Mouse (Mus musculus) heart, embryonic 10.5 days (tissue): ENCODE results near the gene Trim54. TPM values are rescaled to one million over a fixed set of nuclear protein-coding genes. Genes with fewer than 3 reads are reported as not detected.

Experiments
- DNase-seq: peaks from one replicate; pipeline ENCODE4 v3.0.0-alpha.2; 2017; ENCODE audit warnings: low spot score
- H3K27ac ChIP-seq: fragments of 300-500 bp; sonication (generic); 2 replicates; pipeline ENCODE4 v1.5.1; 2016; ENCODE audit warnings: mild to moderate bottlenecking
- H3K27me3 ChIP-seq: fragments of 300-500 bp; sonication (generic); 2 replicates; pipeline ENCODE4 v1.6.1; 2016; ENCODE audit warnings: mild to moderate bottlenecking; ENCODE audit not compliant: poor library complexity, insufficient read depth, severe bottlenecking
- H3K36me3 ChIP-seq: fragments of 300-500 bp; sonication (generic); 2 replicates; pipeline ENCODE4 v1.6.1; 2016; ENCODE audit warnings: mild to moderate bottlenecking, moderate library complexity
- H3K4me1 ChIP-seq: fragments of 300-500 bp; sonication (generic); 2 replicates; pipeline ENCODE4 v1.6.1; 2016; ENCODE audit warnings: mild to moderate bottlenecking
- H3K4me3 ChIP-seq: fragments of 300-500 bp; sonication (generic); 2 replicates; pipeline ENCODE4 v1.5.1; 2016; ENCODE audit warnings: mild to moderate bottlenecking, moderate library complexity
- H3K9me3 ChIP-seq: fragments of 300-500 bp; sonication (generic); 2 replicates; pipeline ENCODE4 v1.6.1; 2016; ENCODE audit warnings: mild to moderate bottlenecking, moderate library complexity
- WGBS: fragments of 180-500 bp; shearing (Covaris S2); methylation state at CpG from one replicate; pipeline ENCODE4 v1.1.7; 2016; 5-methylcytosine and 5-hydroxymethylcytosine counted together
- polyA plus RNA-seq: library from polyadenylated mRNA; unstranded; fragments of >200 nt; fragmentation: Nextera tagmentation; extraction: Ambion mirVana; gene quantifications from 2 replicates; pipeline ENCODE4 v1.2.1, GENCODE M21; 2016

Trim54 gene
- polyA plus RNA-seq: 17.0 and 23.8 TPM in 2 replicates

DNA sequence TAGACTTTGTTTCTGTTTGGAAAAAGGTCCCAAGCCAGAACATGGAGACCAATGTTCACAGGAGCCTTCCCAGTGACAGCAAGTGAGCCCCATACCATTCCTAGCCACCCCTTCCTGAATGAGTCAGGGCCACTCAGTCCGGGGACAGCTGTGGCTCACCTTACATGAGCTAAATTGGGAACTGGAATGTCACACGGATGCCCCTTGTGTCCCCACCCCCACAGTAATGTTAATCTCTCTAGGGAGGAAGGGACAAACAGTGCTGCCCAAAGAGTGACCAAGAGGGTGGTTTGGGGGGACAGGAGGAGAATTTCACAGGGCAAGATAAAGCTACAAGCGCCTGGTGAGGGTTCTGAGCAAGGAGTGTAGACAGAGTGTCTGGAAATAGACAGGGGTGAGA lies at the start of gene Trim54:
TSS of gene Trim54 (plus strand) at position 359 of the 400 bp plus-strand sequence.
- peaks cover 10% of the 10 kb centered on the region for H3K4me1 ChIP-seq
- peak within 1 kb of the TSS; percentile 57 for H3K4me3 ChIP-seq
- DNase-seq: no peak
- H3K9me3 ChIP-seq: no peaks in the 10 kb centered on the region
- WGBS: 18% methylated on average over 3 of the region's 3 CpGs
- no peaks in the 10 kb centered on the region for H3K27me3 ChIP-seq
- peak within 1 kb of the TSS; percentile 86 for H3K27ac ChIP-seq
- no peaks in the 10 kb centered on the region for H3K36me3 ChIP-seq

DNA sequence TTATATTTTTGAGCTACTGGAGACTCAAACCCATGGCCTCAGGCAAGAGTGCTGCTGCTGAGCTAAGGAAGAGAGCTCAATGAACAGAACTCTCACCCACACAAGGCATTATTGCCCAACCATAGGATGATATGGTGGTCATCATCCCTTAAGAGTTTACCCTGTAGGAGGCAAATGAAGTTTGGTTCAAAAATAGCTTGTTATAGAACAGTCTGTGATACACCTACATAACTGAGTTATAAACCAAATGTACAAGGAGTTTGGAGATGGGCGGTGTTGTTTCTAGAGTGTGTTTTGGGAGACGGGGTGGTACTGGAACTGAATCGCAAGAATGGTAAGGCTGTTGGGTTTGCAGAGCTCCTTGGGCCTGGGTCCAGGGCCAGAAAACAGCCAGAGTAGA lies 46.7 kb upstream of the Trim54 start:
- 96% methylated on average over 3 of the region's 3 CpGs for WGBS
- no peak for DNase-seq
- Histone ChIP-seq H3K27me3 (no peaks in the 10 kb centered on the region), H3K27ac (no peak overlapping the region), H3K36me3 (peaks cover 95% of the 10 kb centered on the region), H3K4me3 (no peak overlapping the region), H3K4me1 (no peaks in the 10 kb centered on the region), H3K9me3 (no peaks in the 10 kb centered on the region)

DNA sequence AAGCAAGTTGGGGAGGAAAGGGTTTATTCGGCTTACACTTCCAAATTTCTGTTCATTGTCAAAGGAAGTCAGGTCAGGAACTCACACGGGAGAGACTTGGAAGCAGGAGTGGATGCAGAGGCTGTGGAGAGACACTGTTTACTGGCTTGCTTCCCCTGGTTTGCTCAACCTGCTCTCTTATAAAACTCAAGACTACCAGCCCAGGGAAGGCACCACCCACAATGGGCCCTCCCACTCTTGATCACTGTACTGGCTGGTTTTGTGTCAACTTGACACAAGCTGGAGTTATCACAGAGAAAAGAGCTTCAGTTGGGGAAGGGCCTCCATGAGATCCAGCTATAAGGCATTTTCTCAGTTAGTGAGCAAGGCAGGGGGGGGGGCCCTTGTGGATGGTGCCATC lies 45.5 kb upstream of the Trim54 start:
- H3K4me1 ChIP-seq: no peaks in the 10 kb centered on the region
- peaks cover 100% of the 10 kb centered on the region for H3K36me3 ChIP-seq
- H3K27ac ChIP-seq: no peak overlapping the region
- H3K27me3 ChIP-seq: no peaks in the 10 kb centered on the region
- H3K9me3 ChIP-seq: no peaks in the 10 kb centered on the region
- WGBS: 89% methylated on average over 2 of the region's 2 CpGs
- DNase-seq: no peak
- H3K4me3 ChIP-seq: no peak overlapping the region

DNA sequence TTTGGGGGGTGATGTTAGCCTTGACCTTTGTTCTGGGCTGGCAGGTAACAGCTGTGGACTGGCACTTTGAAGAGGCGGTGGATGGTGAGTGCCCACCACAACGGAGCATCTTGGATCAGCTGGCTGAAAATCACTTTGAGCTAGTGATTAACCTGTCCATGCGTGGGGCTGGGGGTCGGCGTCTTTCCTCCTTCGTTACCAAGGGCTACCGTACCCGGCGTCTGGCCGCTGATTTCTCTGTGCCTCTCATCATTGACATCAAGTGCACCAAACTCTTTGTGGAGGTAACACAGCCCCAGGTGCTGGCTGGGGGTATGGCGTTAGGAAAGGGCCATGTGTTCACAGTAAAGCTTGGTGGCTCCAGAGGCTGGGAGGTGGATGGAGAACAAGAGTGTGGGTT lies 44.7 kb upstream of the Trim54 start:
- H3K4me1 ChIP-seq: no peaks in the 10 kb centered on the region
- no peak for DNase-seq
- H3K36me3 ChIP-seq: peaks cover 100% of the 10 kb centered on the region
- H3K27me3 ChIP-seq: no peaks in the 10 kb centered on the region
- H3K27ac ChIP-seq: no peak overlapping the region
- H3K9me3 ChIP-seq: no peaks in the 10 kb centered on the region
- WGBS: 92% methylated on average over 11 of the region's 11 CpGs
- H3K4me3 ChIP-seq: no peak overlapping the region

DNA sequence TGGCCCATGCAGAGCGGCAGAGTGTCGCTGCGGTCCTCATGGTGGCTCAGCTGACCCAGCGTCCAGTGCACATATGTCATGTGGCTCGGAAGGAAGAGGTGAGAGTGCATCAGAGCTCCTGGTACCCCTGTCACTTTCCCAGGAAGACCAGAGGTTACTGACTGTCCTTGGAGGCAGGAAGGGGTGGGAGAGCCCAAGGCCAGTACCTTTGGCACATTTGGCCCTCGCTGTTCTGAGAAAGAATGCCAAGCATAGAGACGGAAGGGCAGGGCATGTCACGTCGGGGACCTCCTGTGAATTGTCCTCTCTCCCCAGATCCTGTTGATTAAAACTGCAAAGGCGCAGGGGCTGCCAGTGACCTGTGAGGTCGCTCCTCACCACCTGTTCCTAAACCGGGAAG lies 43.3 kb upstream of the Trim54 start:
- H3K27me3 ChIP-seq: no peaks in the 10 kb centered on the region
- no peak for DNase-seq
- H3K9me3 ChIP-seq: no peaks in the 10 kb centered on the region
- no peak overlapping the region for H3K27ac ChIP-seq
- H3K4me3 ChIP-seq: no peak overlapping the region
- no peaks in the 10 kb centered on the region for H3K4me1 ChIP-seq
- peaks cover 100% of the 10 kb centered on the region for H3K36me3 ChIP-seq
- 92% methylated on average over 12 of the region's 12 CpGs for WGBS

DNA sequence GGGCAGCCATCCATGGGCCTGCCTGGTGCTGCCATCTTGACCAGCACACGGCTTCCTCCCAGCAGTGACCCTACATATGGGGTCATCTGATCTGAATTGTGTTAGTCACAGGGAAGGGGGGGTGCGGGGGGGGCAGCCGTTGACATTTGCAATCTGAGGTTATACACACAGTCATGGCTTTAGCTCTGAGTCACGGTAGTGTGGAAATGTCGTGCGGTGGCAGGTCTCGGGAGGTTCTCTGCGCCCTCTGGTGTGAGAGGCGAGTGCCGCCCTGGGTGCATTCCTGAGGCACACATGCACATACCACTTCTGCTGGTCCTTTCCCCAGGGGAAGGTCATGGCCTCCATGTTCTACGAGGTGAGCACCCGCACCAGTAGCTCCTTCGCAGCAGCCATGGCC lies 40.2 kb upstream of the Trim54 start:
- H3K27ac ChIP-seq: no peak overlapping the region
- 0 out of 2 replicates have a peak, but pooled peaks cover 4% of the 10 kb centered on the region for H3K4me1 ChIP-seq
- peaks cover 78% of the 10 kb centered on the region for H3K36me3 ChIP-seq
- H3K4me3 ChIP-seq: no peak overlapping the region
- no peaks in the 10 kb centered on the region for H3K27me3 ChIP-seq
- DNase-seq: no peak
- WGBS: 86% methylated on average over 13 of the region's 13 CpGs
- no peaks in the 10 kb centered on the region for H3K9me3 ChIP-seq

DNA sequence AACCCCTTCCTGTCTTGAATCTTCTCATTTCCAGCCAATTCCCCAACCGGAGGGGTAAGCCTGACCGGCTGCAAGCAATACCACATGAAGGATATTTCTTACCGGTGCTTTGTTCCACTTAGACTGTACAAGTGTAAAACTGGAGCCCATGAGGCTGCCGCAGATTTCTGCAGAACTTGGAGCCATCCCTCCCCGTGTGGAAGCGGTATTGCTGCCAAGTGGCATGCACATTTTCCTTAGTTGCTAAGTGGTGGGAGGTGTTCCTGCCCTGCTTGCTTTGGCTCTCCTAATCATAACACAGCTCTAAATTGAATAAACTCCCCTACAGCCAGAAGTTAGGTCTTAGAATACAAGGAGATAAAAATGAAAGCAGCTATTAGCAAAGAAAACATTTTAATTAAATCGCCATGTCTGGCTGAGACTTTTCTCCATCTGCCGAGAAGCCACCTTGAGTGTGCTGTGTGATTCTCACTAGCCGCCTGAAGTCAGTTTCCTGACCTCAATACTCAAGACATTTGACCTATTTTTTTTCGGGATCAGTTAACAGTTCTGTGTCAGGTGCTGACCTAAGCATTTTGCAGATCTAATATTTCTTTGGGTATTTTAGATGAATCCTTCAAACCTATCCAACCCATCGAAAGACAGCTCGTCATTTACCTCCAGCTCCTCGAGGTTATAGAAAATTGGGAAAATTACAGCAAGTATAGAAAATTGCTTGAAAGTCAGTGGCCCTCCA lies 36.3 kb upstream of the Trim54 start:
- no peaks in the 10 kb centered on the region for H3K27me3 ChIP-seq
- no peaks in the 10 kb centered on the region for H3K9me3 ChIP-seq
- no peak overlapping the region for H3K27ac ChIP-seq
- peaks cover 39% of the 10 kb centered on the region for H3K36me3 ChIP-seq
- WGBS: 82% methylated on average over 13 of the region's 13 CpGs
- no peak overlapping the region for H3K4me3 ChIP-seq
- DNase-seq: no peak
- peaks cover 33% of the 10 kb centered on the region for H3K4me1 ChIP-seq

DNA sequence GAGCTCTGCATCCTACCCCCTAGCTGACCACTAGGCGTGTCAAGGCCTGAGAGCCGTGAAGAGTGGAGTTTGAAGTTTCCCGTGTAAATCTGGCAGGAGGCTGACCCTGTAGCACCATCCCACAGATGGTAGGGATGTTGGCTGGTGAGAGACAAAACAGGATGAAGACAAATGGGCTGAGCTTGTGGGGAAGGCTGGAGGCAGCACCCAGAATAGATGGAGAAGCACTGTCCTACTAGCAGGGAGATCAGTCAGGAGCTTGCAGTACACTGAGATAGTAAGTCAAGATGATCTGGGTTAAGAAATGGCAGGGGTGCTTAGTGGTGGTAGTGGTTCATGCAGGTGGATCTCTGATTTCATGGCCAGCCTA lies 35.7 kb upstream of the Trim54 start:
- Histone ChIP-seq H3K27ac (no peak overlapping the region), H3K9me3 (no peaks in the 10 kb centered on the region), H3K36me3 (peaks cover 34% of the 10 kb centered on the region), H3K4me3 (no peak overlapping the region), H3K27me3 (peaks cover 2% of the 10 kb centered on the region; the same call in 1 of the 2 replicates), H3K4me1 (peaks cover 33% of the 10 kb centered on the region)
- no peak for DNase-seq
- 71% methylated on average over 3 of the region's 3 CpGs for WGBS

DNA sequence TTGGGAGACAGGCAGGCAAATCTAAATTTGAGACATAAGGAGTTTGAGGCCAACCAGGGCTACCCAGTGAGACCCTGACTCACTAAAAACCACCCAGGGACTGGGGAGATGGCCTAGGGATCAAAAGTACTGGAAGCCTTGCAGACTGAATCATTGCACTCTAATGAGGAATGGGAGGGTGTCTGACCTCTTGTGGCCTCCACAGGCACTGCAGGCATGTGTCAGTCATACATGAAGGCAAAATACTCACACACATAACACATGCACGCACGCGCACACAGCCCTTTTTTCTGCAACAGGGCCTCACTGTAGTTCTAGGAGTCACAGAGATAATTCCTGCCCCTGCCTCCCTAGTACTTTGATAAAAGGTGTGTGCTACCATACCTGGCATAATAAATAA lies 35.1 kb upstream of the Trim54 start:
- Histone ChIP-seq H3K27me3 (peaks cover 7% of the 10 kb centered on the region; the same call in 1 of the 2 replicates), H3K9me3 (no peaks in the 10 kb centered on the region), H3K27ac (no peak overlapping the region), H3K4me3 (no peak overlapping the region), H3K4me1 (peaks cover 37% of the 10 kb centered on the region), H3K36me3 (peaks cover 28% of the 10 kb centered on the region)
- WGBS: 73% methylated on average over 3 of the region's 3 CpGs
- DNase-seq: no peak

DNA sequence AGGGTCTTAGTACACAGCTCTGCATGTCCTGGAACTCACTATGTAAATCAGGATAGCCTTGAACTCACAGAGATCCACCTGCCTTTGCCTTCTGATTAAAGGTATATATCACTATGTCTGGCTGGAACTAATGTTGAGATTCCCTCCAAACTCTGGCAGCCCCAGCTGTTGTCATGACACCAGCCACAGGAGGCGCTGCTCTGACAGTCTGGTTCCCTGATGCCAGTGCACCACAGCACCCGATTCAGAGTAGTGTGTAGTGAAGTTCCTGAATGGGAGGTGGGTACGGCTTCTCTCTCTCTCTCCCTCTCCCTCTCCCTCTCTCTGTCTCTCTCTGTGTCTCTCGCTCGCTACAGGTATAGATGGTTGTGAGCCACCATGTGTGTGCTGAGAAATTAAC lies 34.2 kb upstream of the Trim54 start:
- 7% methylated on average over 5 of the region's 5 CpGs for WGBS
- Histone ChIP-seq H3K36me3 (peaks cover 18% of the 10 kb centered on the region), H3K9me3 (no peaks in the 10 kb centered on the region), H3K4me1 (peaks cover 43% of the 10 kb centered on the region), H3K27me3 (peaks cover 13% of the 10 kb centered on the region; the same call in 1 of the 2 replicates), H3K4me3 (peak overlapping the region; percentile 51), H3K27ac (peak overlapping the region; percentile 75; the same call in 1 of the 2 replicates)
- DNase-seq: no peak

DNA sequence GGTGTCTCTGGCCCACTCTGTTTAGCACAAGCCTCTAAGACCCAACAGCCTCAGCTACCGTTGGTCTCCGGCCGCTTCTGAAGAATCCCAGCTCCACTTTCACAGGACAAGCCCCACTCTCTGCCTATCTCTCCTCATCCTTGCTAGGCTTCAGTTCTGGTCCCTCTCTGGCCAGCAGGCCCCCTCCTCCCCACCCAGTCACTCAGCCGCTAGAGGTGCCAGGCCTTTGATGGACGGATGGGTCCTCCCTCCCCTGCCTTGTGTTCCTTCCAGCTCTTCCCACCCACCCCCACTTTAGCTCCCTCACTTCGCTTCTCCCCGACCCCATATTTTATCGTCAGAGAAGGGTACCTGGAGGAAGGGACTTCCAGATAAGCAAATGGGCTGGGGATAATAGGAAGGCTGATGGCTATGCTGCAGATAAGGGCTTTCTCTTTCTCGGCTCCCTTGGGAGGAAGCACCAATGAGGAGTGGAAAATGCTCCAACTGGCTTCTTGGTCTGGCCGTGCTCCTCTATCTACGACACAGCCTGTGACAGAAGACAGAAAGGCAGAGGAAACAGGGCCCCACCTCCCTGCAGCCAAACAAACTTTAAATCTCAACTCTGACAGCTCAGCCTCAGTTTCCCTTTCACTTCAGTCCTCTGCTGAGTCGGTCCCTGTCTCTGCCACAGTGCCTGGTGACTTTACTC lies 33.4 kb upstream of the Trim54 start:
- Histone ChIP-seq H3K36me3 (peaks cover 11% of the 10 kb centered on the region), H3K9me3 (no peaks in the 10 kb centered on the region), H3K27me3 (peaks cover 21% of the 10 kb centered on the region), H3K4me1 (peaks cover 43% of the 10 kb centered on the region), H3K27ac (peak overlapping the region; percentile 75), H3K4me3 (peak overlapping the region; percentile 51)
- DNase-seq: no peak
- 10% methylated on average over 12 of the region's 12 CpGs for WGBS

DNA sequence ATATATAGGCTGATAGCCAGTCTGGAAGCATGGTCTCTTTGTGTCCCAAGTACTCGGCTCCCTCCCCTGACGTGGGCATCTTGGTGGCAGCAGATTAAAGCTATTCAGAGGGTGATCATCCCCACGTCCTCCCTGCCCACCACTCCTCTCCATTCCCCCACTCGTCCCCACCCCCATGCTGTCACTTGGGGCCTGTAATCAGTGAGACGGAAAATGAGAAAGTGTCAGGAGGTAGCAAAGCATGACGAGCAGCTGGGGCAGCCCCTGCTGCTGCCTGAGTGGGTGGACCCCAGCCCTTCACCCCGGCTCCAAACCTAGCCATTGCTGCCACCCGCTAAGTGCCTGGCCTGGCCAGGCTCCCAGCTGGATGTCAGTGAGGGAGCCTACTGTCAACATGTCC lies 32.6 kb upstream of the Trim54 start:
- H3K4me3 ChIP-seq: peak overlapping the region; percentile 51
- WGBS: 5% methylated on average over 8 of the region's 8 CpGs
- H3K9me3 ChIP-seq: no peaks in the 10 kb centered on the region
- H3K4me1 ChIP-seq: peaks cover 43% of the 10 kb centered on the region
- H3K36me3 ChIP-seq: peaks cover 2% of the 10 kb centered on the region
- no peak for DNase-seq
- peaks cover 29% of the 10 kb centered on the region for H3K27me3 ChIP-seq
- H3K27ac ChIP-seq: peak overlapping the region; percentile 75

DNA sequence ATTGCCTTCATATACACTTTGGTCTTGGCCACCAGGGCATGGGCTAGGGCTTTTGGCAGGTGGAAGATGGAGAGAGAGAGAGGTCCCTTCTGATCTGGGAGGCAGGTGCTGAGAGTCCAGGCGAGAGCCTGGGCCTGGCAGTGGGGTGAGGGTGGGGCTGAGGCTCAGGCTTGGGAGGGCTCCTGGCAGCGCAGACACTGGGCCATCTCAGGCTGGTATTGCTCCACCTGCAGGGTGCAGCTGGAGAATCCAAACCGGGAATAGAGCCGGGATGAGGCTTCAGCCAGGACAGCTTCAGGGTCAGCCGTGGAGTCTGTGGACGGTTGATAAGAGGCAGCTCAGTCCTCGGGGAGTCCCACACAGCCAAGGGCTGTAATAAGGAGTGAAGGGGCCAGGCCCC lies 29.9 kb upstream of the Trim54 start:
- no peak for DNase-seq
- no peak overlapping the region for H3K4me3 ChIP-seq
- H3K27ac ChIP-seq: no peak overlapping the region
- H3K36me3 ChIP-seq: no peaks in the 10 kb centered on the region
- peaks cover 39% of the 10 kb centered on the region for H3K4me1 ChIP-seq
- no peaks in the 10 kb centered on the region for H3K9me3 ChIP-seq
- WGBS: 20% methylated on average over 7 of the region's 7 CpGs
- H3K27me3 ChIP-seq: peaks cover 56% of the 10 kb centered on the region
